Mouse (Mus musculus) ES-E14 (cell line): Measurements from ENCODE around the gene Fas. TPM values are rescaled to one million over a fixed set of nuclear protein-coding genes. Genes with fewer than 3 reads are reported as not detected.

Experiments
- DNase-seq: peaks from one replicate; pipeline ENCODE4 v3.0.0-alpha.2; 2013; ENCODE audit warnings: low read depth, low spot score
- H3K27ac ChIP-seq: 2 replicates; pipeline ENCODE4 v1.5.1; 2012; ENCODE audit warnings: low read depth, mild to moderate bottlenecking, low read length, moderate library complexity, mixed read lengths; ENCODE audit not compliant: poor library complexity, insufficient read depth, severe bottlenecking
- H3K36me3 ChIP-seq: 2 replicates; pipeline ENCODE4 v1.6.1; 2012; ENCODE audit warnings: mild to moderate bottlenecking, low read length, moderate library complexity, mixed read lengths; ENCODE audit not compliant: control insufficient read depth, poor library complexity, insufficient read depth, severe bottlenecking
- H3K4me1 ChIP-seq, 2 experiments: fragments of 150-350 bp in 1 of 2; sonication (generic) in 1 of 2; 2 replicates each; pipeline ENCODE4 v1.6.1; 2012; ENCODE audit warnings: low read length in 2 of 2, mild to moderate bottlenecking in 1 of 2, mixed read lengths in 1 of 2; ENCODE audit not compliant: control insufficient read depth in 2 of 2, insufficient read depth in 2 of 2, poor library complexity in 1 of 2
- H3K4me3 ChIP-seq, 2 experiments: fragments of 150-350 bp in 1 of 2; sonication (generic) in 1 of 2; 2 replicates each; pipeline ENCODE4 v1.5.1; 2012; ENCODE audit warnings: low read length in 2 of 2, low read depth in 1 of 2, mild to moderate bottlenecking in 1 of 2, mixed read lengths in 1 of 2; ENCODE audit not compliant: insufficient read depth in 1 of 2, poor library complexity in 1 of 2, severe bottlenecking in 1 of 2
- H3K9ac ChIP-seq: 2 replicates; pipeline ENCODE4 v1.6.1; 2012; ENCODE audit warnings: low read depth, mild to moderate bottlenecking, low read length, mixed read lengths; ENCODE audit not compliant: poor library complexity, insufficient read depth, severe bottlenecking
- H3K9me3 ChIP-seq: fragments of 150-350 bp; sonication (generic); 2 replicates; pipeline ENCODE4 v1.6.1; 2012; ENCODE audit warnings: low read depth, mild to moderate bottlenecking, low read length; ENCODE audit not compliant: control insufficient read depth, insufficient read depth
- CHD2 ChIP-seq: IDR thresholded peaks from 2 replicates; pipeline ENCODE4 v1.6.1; 2014; ENCODE audit warnings: mild to moderate bottlenecking, low read depth, low read length, inconsistent platforms
- HCFC1 ChIP-seq: IDR thresholded peaks from 2 replicates; pipeline ENCODE4 v1.6.1; 2012; ENCODE audit warnings: low read length, inconsistent platforms, borderline replicate concordance; ENCODE audit not compliant: insufficient read depth
- MAFK ChIP-seq: IDR thresholded peaks from 2 replicates; pipeline ENCODE4 v1.6.1; 2014; ENCODE audit warnings: mild to moderate bottlenecking, low read depth, low read length, inconsistent platforms; ENCODE audit not compliant: insufficient read depth
- ZC3H11A ChIP-seq: IDR thresholded peaks from 2 replicates; pipeline ENCODE4 v1.6.1; 2012; ENCODE audit warnings: low read depth, mild to moderate bottlenecking, inconsistent platforms, low read length, borderline replicate concordance
- ZNF384 ChIP-seq: IDR thresholded peaks from 2 replicates; pipeline ENCODE4 v1.6.1; 2012; ENCODE audit warnings: low read depth, low read length, inconsistent platforms
- in situ Hi-C, 2 experiments: fragments of 600-800 bp; cut with MboI; formaldehyde crosslinking; loops; one replicate each; pipeline ENCODE4 v1.15.1; 2025; ENCODE audit warnings: low sequenced_read_pairs in 2 of 2, inconsistent platforms in 1 of 2; ENCODE audit not compliant: unreplicated experiment in 2 of 2
- total RNA-seq: library from RNA; depleted of rRNA; stranded (reverse); fragments of 300-350 nt; gene quantifications from 2 replicates; pipeline ENCODE4 v1.2.3, GENCODE M21; 2012; rRNA removed

The Fas gene
- total RNA-seq: 3.1 and 3.2 TPM in 2 replicates

DNA sequence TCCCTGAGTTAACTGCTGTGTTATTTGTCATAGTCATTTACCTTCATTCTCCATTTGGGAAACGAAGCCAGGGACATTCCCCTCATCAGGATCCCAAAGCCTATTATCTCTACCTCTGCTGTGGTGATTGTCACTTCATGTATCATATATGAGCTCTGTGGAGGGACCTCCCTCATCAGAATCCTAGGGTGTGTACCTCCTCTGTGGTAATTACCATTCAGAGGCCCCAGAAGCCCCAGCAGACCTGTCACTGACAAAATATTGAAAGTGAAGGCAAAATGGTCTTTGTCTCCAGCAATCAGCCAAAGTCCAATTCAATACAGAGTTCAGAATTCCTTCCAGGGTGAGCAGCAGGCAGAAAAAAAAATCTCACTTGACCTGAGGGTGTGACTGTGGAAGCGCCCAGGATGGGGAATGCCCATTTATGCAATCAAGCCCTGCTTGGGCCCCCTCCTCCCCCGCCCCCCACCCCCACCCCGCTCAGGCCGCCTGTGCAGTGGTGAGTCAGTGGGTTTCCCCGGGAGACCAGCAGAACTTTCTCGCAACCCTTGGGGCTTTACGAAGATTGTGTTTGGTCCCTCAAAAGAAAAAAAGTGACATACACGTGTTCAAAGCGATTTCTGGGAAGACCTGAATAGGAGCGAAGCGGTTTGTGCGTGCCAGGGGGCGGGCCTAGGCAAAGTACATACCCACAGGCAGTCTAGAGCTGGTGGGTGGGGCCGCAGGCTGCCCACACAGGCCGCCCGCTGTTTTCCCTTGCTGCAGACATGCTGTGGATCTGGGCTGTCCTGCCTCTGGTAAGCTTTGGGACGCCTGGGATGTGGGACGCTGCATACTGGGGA is at the start of gene Fas:
TSS of gene Fas (plus strand) at position 719 of the 842 bp plus-strand sequence.
- Histone ChIP-seq H3K36me3 (no peaks in the 10 kb centered on the region), H3K4me3 (peak within 1 kb of the TSS; percentile 1 to 33; a peak in 2 of 4 replicates), H3K9ac (no peak within 1 kb of the TSS), H3K9me3 (no peaks in the 10 kb centered on the region), H3K4me1 (0 out of 4 replicates have a peak, but pooled peaks cover 0 to 3% of the 10 kb centered on the region in 2 experiments), H3K27ac (no peak within 1 kb of the TSS)
- in situ Hi-C loops: no loop called here
- DNase-seq: peak; percentile 28
- TF ChIP-seq HCFC1 (no peak), ZC3H11A (no peak), MAFK (no peak), CHD2 (no peak), ZNF384 (no peak)

DNA sequence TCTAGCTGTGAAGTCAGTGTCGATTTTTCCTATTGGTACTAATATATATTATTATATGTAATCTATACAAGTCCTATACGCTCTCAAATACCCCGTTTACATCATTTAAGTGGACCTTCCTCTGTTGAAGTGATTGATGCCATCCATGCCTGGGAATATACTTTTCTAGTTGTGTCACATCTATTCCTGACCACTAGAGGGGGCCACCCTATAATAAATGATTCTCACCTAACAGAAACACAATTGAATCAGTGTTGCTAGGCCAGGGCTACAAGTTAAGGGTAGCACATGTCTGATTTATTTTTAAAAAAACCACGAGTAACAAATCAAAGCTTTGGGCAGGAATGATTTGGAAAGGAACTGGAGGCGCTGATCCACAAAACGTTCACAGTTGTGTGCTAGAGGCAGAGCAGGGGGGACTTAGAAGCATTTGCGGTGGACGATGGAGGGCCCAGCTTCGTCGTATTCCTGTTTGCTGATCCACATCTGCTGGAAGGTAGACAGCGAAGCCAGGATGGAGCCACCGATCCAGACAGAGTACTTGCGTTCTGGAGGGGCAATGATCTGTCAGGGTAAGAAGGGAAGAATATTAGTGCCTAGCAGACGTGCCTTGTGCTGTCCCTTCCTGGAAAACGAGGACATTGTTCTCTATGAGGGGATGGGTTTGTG is 49.1 kb upstream of the Fas start:
- H3K36me3 ChIP-seq: no peaks in the 10 kb centered on the region
- H3K27ac ChIP-seq: no peak overlapping the region
- H3K9me3 ChIP-seq: no peaks in the 10 kb centered on the region
- in situ Hi-C loops: loop anchor here (5.0 to 10.0 kb wide), 2 partner anchors 243 to 251 kb away; no protein-coding TSS in a partner anchor
- DNase-seq: no peak
- no peak overlapping the region for H3K4me3 ChIP-seq
- H3K9ac ChIP-seq: no peak overlapping the region
- H3K4me1 ChIP-seq: no peaks in the 10 kb centered on the region
- TF ChIP-seq CHD2 (no peak), HCFC1 (no peak), MAFK (no peak), ZC3H11A (0 out of 2 replicates have a peak, but pooled peaks have one; percentile 14), ZNF384 (no peak)

DNA sequence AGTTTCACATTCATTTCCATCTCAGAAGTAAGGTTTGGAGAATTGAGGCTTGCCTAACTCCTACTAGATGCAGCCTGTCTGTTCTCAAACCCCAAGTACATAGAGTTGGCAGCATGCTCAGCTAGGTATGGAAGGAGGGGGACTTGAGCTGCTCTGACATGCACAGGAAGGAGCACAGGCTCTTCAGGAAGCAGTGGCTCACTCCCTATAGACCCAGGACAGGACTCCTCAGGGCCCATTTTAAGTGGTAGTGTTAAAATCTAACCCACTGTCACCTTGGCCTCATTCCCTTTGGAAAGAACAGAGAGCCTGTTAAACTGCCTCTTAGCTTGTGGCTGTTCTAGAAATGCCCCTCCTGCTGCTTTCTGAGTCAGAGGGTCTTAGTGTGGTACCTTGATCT is 47.5 kb upstream of the Fas start:
- DNase-seq: no peak

DNA sequence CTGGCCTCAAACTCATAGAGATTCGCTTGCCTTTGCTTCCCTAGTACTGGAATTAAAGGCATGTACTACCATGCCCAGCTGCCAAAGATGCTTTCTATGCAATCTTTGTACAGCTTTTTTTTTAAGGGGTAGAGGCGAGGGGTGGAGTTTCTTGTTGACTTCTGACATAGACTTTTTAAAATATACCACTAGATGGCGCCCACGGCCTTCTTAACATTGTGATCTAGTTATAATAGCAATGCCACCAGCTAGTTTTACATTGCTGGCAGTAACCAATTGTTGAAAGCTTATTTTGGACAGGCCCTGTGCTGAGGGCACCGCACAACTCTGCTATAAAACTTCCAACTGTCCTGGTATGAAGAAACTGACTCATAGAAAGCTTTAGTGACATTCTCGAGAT is 46.4 kb upstream of the Fas start:
- no peak overlapping the region for H3K4me3 ChIP-seq
- no peaks in the 10 kb centered on the region for H3K4me1 ChIP-seq
- H3K36me3 ChIP-seq: no peaks in the 10 kb centered on the region
- H3K9me3 ChIP-seq: no peaks in the 10 kb centered on the region
- in situ Hi-C loops: loop anchor here (5.0 to 10.0 kb wide), 2 partner anchors 241 to 248 kb away; no protein-coding TSS in a partner anchor
- H3K9ac ChIP-seq: no peak overlapping the region
- peak; percentile 64 for DNase-seq
- no peak for TF ChIP-seq CHD2
- TF ChIP-seq ZNF384: peak; percentile 41; the same call in 1 of the 2 replicates
- TF ChIP-seq ZC3H11A: peak; percentile 46; the same call in 1 of the 2 replicates
- no peak overlapping the region for H3K27ac ChIP-seq

More for the DNA sequence above, 47.5 kb upstream of the Fas start:
- no peaks in the 10 kb centered on the region for H3K9me3 ChIP-seq
- H3K36me3 ChIP-seq: no peaks in the 10 kb centered on the region
- in situ Hi-C loops: loop anchor here (5.0 to 10.0 kb wide), 2 partner anchors 242 to 249 kb away; no protein-coding TSS in a partner anchor
- no peak overlapping the region for H3K9ac ChIP-seq
- no peak overlapping the region for H3K4me3 ChIP-seq
- H3K27ac ChIP-seq: no peak overlapping the region
- no peak for TF ChIP-seq ZNF384
- TF ChIP-seq ZC3H11A: no peak
- no peak for TF ChIP-seq CHD2
- TF ChIP-seq HCFC1: no peak
- no peak for TF ChIP-seq MAFK
- H3K4me1 ChIP-seq: no peaks in the 10 kb centered on the region
